Mouse (Mus musculus) bone marrow macrophage, adult 2 months (primary cell): ENCODE measurements around the gene Aff1.

Source experiments
- CTCF ChIP-seq: IDR thresholded peaks from 2 replicates; pipeline ENCODE4 v1.5.1; 2012; ENCODE audit warnings: low read depth, mild to moderate bottlenecking, low read length, moderate library complexity
- POLR2A ChIP-seq: IDR thresholded peaks from 2 replicates; pipeline ENCODE4 v1.6.1; 2012; ENCODE audit warnings: mild to moderate bottlenecking, low read depth, low read length, borderline replicate concordance

GRCm38 (mm10) chr5:103769701-103770100, 77.5 kb downstream of the Aff1 start:
- no peak for TF ChIP-seq CTCF
- TF ChIP-seq POLR2A: no peak
